Mouse (Mus musculus): ENCODE results near the gene Trrap. TPM values are rescaled to one million over a fixed set of nuclear protein-coding genes. Genes with fewer than 3 reads are reported as not detected.
A peak's percentile ranks its signal among the peaks of the same experiment; 100 is the strongest.

The Trrap gene
- polyA plus RNA-seq, 1 experiment from 2014 or later: 80.9 TPM

- Histone ChIP-seq H3K27ac (no peak overlapping the region), H3K4me2 (no peak overlapping the region), H3K4me3 (no peak overlapping the region), H3K9ac (no peak overlapping the region), H3K27me3 (no peaks in the 10 kb centered on the region), H3K9me3 (replicated peaks) (no peaks in the 10 kb centered on the region), H3K36me3 (ENCODE audit: poor library complexity, severe bottlenecking) (peaks cover 19% of the 10 kb centered on the region; the same call in 1 of the 2 replicates), H3K4me1 (peaks cover 8% of the 10 kb centered on the region; the same call in 1 of the 2 replicates)
- 68% methylated on average over 7 of the region's 7 CpGs for WGBS
- no peak for ATAC-seq
Observed at GRCm38 (mm10) chr5:144753041-144753440, 14.5 kb upstream of the Trrap start.

DNA sequence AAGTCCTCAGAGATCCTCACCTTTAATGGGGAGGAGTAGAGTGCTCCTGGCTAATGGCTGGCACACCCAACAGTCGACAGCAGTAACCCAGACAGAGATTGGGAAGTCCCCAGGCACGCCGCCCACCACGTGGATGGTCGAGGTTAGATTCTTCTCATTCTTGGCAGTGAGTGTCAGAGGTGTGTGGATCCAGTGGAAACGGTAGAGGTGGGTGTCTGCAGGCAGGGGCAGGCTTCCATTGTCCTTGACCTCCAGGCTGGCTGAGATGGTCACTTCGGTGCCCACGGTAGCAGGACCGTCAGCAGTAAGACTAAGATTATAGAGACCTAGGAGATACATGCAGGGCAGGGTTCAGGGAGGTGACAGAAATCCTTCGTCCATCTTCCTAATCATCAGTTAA lies 12.3 kb upstream of the Trrap start:
- Histone ChIP-seq H3K4me1 (peaks cover 22% of the 10 kb centered on the region), H3K9ac (no peak overlapping the region), H3K27ac (no peak overlapping the region), H3K36me3 (ENCODE audit: poor library complexity, severe bottlenecking) (0 out of 2 replicates have a peak, but pooled peaks cover under 1% of the 10 kb centered on the region), H3K4me2 (no peak overlapping the region), H3K9me3 (replicated peaks) (no peaks in the 10 kb centered on the region), H3K4me3 (no peak overlapping the region), H3K27me3 (peaks cover 2% of the 10 kb centered on the region; the same call in 1 of the 2 replicates)
- 88% methylated on average over 10 of the region's 10 CpGs for WGBS
- no peak for ATAC-seq

DNA sequence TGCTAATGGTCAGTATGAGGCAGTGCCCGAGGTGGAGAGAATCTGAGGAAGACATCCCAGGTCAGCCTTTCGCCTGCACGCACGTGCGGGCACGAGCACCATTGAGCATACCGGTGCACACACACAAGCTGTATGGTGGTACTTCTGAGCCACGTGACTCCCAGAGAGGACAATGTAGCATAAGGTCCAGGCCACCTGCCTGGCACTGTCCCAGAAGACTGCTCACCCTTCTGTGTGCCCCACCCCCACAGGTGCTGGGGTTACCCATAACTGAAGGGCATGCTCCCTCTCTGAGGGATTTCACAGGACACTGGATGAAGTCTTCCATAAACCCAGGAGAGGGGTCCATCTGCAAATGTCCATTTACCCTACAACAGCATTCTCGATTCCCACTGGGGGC lies 10.1 kb upstream of the Trrap start:
- Histone ChIP-seq H3K9me3 (replicated peaks) (no peaks in the 10 kb centered on the region), H3K9ac (no peak overlapping the region), H3K27ac (0 out of 2 replicates have a peak overlapping the region, but pooled peaks have one; percentile 66), H3K4me2 (no peak overlapping the region), H3K36me3 (ENCODE audit: poor library complexity, severe bottlenecking) (no peaks in the 10 kb centered on the region), H3K27me3 (peaks cover 19% of the 10 kb centered on the region), H3K4me1 (peaks cover 32% of the 10 kb centered on the region), H3K4me3 (no peak overlapping the region)
- whole genome bisulfite sequencing: 90% methylated on average over 9 of the region's 9 CpGs
- no peak for ATAC-seq

GRCm38 (mm10) chr5:144758422-144758821 lies 9.1 kb upstream of the Trrap start:
- Histone ChIP-seq H3K27ac (peak overlapping the region; percentile 66), H3K9ac (no peak overlapping the region), H3K9me3 (replicated peaks) (no peaks in the 10 kb centered on the region), H3K36me3 (ENCODE audit: poor library complexity, severe bottlenecking) (no peaks in the 10 kb centered on the region), H3K4me3 (no peak overlapping the region), H3K27me3 (peaks cover 24% of the 10 kb centered on the region), H3K4me1 (peaks cover 32% of the 10 kb centered on the region), H3K4me2 (peak overlapping the region; percentile 32)
- WGBS: 3% methylated on average over 8 of the region's 8 CpGs
- peak; percentile 58; the same call in 1 of the 2 replicates for ATAC-seq

DNA sequence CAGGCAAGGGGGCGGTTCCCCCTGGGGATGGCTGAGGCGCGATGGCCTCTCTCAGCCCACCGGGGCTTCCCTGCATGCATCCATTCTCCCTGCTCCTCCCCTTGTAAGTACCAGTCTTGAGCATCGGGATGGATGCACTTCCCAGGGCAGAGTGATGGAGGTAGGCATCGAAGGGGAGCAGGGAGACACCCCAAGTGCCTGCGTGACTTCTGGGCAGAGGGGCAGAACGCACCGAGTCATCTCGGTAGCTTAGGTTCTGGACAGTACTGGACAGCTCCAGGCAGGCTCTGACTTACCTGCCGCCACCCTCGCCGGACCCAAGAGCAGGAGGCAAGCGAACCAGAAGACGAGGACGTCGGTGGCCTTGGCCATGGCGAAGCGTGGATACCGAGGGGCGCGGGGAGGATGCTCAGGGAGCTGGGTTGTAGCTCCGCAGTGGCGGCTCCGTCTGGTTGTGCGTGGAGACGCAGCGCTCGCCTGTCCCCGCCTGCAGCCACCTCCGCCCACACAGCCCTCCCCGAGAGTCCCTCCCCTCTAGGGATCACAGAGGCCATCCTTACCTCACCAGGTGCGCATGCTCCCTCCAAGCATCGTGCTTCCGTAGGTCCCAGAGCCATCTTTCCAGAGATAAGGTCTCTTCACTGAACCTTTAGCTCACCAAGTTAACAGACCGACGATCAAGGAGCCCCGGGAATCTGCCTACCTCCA lies 6.2 kb upstream of the Trrap start, which contains the start of gene Tmem130:
Gene Tmem130, minus strand, starts transcription at position 658 of the 708 bp plus-strand sequence.
- peaks cover 26% of the 10 kb centered on the region for H3K27me3 ChIP-seq
- H3K4me3 ChIP-seq: peak within 1 kb of the TSS; percentile 51
- H3K36me3 ChIP-seq (ENCODE audit: poor library complexity, severe bottlenecking): no peaks in the 10 kb centered on the region
- peaks cover 32% of the 10 kb centered on the region for H3K4me1 ChIP-seq
- ATAC-seq: peak; percentile 80
- peak within 1 kb of the TSS; percentile 33 for H3K27ac ChIP-seq
- 2% methylated on average over 32 of the region's 38 CpGs for WGBS
- peak within 1 kb of the TSS; percentile 67 for H3K4me2 ChIP-seq
- peak within 1 kb of the TSS; percentile 73 for H3K9ac ChIP-seq
- H3K9me3 ChIP-seq (replicated peaks): no peaks in the 10 kb centered on the region

DNA sequence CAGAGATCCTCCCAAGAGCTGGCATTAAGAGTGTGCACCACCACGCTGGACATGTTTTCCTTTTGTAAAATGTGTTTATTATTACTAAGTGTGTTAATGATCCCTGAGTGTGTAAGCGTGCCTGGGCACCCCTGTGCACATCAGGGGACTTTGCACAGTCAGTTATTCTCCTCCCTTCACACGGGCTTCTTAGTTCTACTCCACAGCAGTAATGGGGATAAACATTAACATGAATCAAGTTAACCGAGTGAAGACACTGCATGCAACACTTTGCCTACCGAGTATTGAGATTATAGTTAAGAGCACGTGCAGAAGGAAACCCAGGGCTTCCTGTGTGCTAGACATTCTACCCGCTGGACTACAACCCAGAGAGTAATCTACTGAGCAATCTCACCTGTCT lies 1.5 kb upstream of the Trrap start:
- Histone ChIP-seq H3K27ac (no peak overlapping the region), H3K4me3 (no peak overlapping the region), H3K27me3 (peaks cover 19% of the 10 kb centered on the region), H3K4me1 (peaks cover 23% of the 10 kb centered on the region), H3K36me3 (ENCODE audit: poor library complexity, severe bottlenecking) (peaks cover 6% of the 10 kb centered on the region), H3K9me3 (replicated peaks) (no peaks in the 10 kb centered on the region), H3K9ac (no peak overlapping the region), H3K4me2 (no peak overlapping the region)
- 82% methylated on average over 7 of the region's 7 CpGs for WGBS
- no peak for ATAC-seq

- 87% methylated on average over 11 of the region's 11 CpGs for WGBS
Observed at GRCm38 (mm10) chr5:144766646-144767045, 886 bp upstream of the Trrap start.

DNA sequence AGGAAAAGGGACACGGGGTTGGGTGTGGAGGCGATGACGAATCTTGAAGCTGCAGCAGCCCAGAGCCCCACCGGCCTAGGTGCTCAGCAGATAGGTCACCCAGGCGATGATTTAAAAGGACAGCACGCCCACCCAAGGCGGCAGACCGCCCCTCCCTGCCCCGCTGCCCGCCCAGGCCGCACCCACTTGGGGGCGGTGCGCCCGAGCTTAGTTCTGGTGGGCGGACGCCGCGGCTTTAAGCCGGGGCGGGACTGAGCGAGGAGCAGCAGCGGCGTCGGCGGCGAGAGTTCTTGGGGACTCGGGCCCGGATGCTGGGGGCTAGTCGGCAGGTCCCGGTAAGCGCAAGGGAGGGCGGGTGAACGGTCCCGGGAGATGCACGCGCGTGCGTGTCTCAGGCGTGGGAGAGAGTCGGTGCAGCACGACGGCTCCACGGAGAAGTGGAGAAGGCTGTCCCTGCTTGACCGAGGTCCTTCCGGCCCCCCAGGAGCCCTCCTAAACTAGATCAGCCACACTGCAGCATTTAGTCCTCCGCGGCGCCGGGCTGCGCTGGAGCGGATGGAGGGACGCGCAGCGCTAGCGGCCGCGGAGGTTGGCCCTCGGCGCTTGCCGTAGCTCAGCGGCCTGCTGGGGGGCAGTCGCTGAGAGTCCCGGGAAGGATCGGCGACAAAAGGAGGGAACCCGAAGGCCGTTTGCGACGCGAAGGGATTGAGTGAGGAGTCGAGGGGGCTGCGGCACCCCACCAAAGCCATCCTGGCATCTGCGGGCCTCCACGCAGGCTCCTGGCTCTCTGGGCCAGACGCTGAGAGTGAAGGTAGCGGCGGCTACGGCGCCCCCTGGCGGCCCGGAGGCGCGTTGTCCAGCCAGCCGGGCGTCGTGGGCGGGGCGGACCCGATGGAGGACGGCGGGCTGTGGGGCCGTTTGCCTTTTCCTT lies 644 bp downstream of the Trrap start:
- Histone ChIP-seq H3K4me2 (peak overlapping the region; percentile 83), H3K27ac (peak overlapping the region; percentile 95), H3K9me3 (replicated peaks) (no peaks in the 10 kb centered on the region), H3K9ac (peak overlapping the region; percentile 94), H3K27me3 (0 out of 2 replicates have a peak, but pooled peaks cover 3% of the 10 kb centered on the region), H3K4me1 (peaks cover 17% of the 10 kb centered on the region), H3K36me3 (ENCODE audit: poor library complexity, severe bottlenecking) (peaks cover 26% of the 10 kb centered on the region), H3K4me3 (peak overlapping the region; percentile 81)
- peak; percentile 92 for ATAC-seq
- under 1% methylated on average over 88 of the region's 92 CpGs for WGBS

More at GRCm38 (mm10) chr5:144766646-144767045, 886 bp upstream of the Trrap start:
- H3K4me3 ChIP-seq: no peak overlapping the region
- no peak overlapping the region for H3K4me2 ChIP-seq
- ATAC-seq: no peak
- H3K36me3 ChIP-seq (ENCODE audit: poor library complexity, severe bottlenecking): peaks cover 12% of the 10 kb centered on the region
- peaks cover 13% of the 10 kb centered on the region for H3K27me3 ChIP-seq
- no peaks in the 10 kb centered on the region for H3K9me3 ChIP-seq (replicated peaks)
- H3K9ac ChIP-seq: no peak overlapping the region
- no peak overlapping the region for H3K27ac ChIP-seq
- H3K4me1 ChIP-seq: peaks cover 17% of the 10 kb centered on the region

DNA sequence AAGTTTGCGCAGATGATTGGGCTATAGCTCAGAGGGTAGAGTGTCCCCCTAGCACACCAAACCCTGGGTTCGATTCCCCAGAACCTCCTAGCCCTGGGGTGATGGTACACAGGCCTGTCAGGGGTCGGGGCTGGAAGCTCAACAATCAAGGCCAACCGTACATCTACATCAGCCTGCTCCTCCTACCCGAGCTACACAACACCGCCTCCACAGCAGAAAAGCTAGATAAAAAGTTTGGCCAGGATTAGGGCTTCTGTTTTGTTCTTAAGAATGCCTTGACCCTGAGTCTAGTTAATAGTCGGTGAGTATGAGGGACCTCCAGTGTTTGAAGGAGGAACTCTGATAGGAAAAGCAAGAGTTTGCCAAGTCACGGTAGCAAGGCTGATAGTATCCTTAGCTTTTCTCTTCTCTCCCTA lies 1.5 kb downstream of the Trrap start:
- 33% methylated on average over 8 of the region's 8 CpGs for WGBS

DNA sequence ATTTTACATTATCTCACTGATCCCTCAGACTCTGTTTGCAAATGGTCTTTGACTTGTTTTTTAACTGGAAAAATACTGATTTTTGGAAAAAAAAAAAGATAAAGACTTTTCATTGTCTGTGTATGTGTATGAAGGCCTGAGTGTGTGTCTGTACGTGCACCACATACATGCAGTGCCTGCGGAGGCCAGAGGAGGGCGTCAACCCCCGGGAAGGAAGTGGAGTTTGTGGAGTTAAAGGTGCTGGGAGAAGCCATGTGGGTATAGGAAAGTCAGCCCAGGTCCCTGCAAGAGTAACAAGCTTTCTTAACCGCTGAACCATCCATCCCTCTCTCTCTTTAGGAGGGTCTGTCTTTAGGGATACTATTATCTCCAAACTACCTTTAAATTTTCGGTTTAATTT lies 5.7 kb downstream of the Trrap start:
- Histone ChIP-seq H3K27me3 (no peaks in the 10 kb centered on the region), H3K36me3 (ENCODE audit: poor library complexity, severe bottlenecking) (peaks cover 69% of the 10 kb centered on the region), H3K9ac (no peak overlapping the region), H3K4me3 (no peak overlapping the region), H3K27ac (no peak overlapping the region), H3K4me2 (no peak overlapping the region), H3K9me3 (replicated peaks) (no peaks in the 10 kb centered on the region), H3K4me1 (peaks cover 17% of the 10 kb centered on the region)
- WGBS: 93% methylated on average over 6 of the region's 6 CpGs
- ATAC-seq: no peak

More for the DNA sequence above, 1.5 kb downstream of the Trrap start:
- H3K27me3 ChIP-seq: 0 out of 2 replicates have a peak, but pooled peaks cover 3% of the 10 kb centered on the region
- H3K27ac ChIP-seq: peak overlapping the region; percentile 95
- peak overlapping the region; percentile 81 for H3K4me3 ChIP-seq
- peaks cover 33% of the 10 kb centered on the region for H3K36me3 ChIP-seq (ENCODE audit: poor library complexity, severe bottlenecking)
- no peaks in the 10 kb centered on the region for H3K9me3 ChIP-seq (replicated peaks)
- peak overlapping the region; percentile 94 for H3K9ac ChIP-seq
- H3K4me2 ChIP-seq: peak overlapping the region; percentile 83
- peaks cover 17% of the 10 kb centered on the region for H3K4me1 ChIP-seq
- peak; percentile 22; the same call in 1 of the 2 replicates for ATAC-seq

- no peak overlapping the region for H3K4me2 ChIP-seq
- H3K27me3 ChIP-seq: no peaks in the 10 kb centered on the region
- no peak overlapping the region for H3K9ac ChIP-seq
- H3K36me3 ChIP-seq (ENCODE audit: poor library complexity, severe bottlenecking): peaks cover 98% of the 10 kb centered on the region
- no peak overlapping the region for H3K4me3 ChIP-seq
- ATAC-seq: no peak
- no peaks in the 10 kb centered on the region for H3K4me1 ChIP-seq
- WGBS: 88% methylated on average over 8 of the region's 8 CpGs
- no peak overlapping the region for H3K27ac ChIP-seq
- no peaks in the 10 kb centered on the region for H3K9me3 ChIP-seq (replicated peaks)
Observed at GRCm38 (mm10) chr5:144780654-144781053, 13.1 kb downstream of the Trrap start.

DNA sequence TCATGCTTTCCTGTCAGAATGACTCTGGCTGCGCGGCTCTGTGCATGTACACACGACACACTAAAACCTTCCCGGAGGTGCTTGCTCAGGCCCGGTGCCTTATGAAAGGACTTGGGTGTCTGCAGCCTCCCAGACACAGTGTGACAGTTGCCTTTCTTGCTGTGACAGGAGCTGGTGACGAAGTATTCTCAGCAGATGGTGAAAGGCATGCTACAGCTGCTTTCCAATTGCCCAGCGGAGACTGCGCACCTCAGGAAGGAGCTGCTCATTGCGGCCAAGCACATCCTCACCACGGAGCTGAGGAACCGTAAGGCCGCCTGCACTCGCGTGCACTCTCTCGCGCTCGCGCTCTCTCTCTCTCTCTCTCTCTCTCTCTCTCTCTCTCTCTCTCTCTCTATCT lies 18.9 kb downstream of the Trrap start:
- ATAC-seq: no peak
- Histone ChIP-seq H3K36me3 (ENCODE audit: poor library complexity, severe bottlenecking) (peaks cover 100% of the 10 kb centered on the region), H3K9ac (no peak overlapping the region)

More for the DNA sequence above, 18.9 kb downstream of the Trrap start:
- Histone ChIP-seq H3K4me2 (no peak overlapping the region), H3K27ac (no peak overlapping the region), H3K27me3 (no peaks in the 10 kb centered on the region), H3K9me3 (replicated peaks) (no peaks in the 10 kb centered on the region), H3K4me3 (no peak overlapping the region), H3K4me1 (no peaks in the 10 kb centered on the region)
- 99% methylated on average over 18 of the region's 18 CpGs for WGBS
